Mouse (Mus musculus) 416B (cell line): ENCODE measurements around the gene Atg14.
"Not testable (repeated sequence)": the region's sequence is repeated elsewhere in the genome, so short reads cannot be mapped to it uniquely, and the experiment has no call there.

Source experiments
- DNase-seq: peaks from one replicate; pipeline ENCODE4 v3.0.0; 2011; ENCODE audit warnings: low read depth

Atg14 gene

DNA sequence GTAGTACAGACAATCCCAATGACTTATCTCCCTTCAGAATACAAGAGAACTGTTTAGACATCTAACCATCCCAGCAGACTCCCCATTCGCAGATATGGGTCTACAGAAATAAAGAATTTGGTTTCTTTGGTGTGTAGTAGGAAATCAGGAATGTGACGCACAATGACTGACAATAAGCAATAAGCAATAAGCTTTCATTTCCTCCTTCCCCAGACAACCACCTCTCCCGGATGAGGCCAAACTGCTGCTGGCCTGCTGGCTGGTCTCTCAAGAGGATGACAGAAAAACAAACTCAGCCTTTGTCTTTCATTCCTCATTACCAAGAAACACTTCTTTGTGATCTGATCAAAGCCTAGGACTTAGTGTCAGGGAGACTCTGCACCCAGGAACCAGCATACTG lies 28.2 kb downstream of the Atg14 start:
- DNase-seq: no peak

- peak; percentile 78 for DNase-seq
Measured at GRCm38 (mm10) chr14:47541325-47541948, 29.0 kb downstream of the Atg14 start.

- DNase-seq: no peak
Measured at GRCm38 (mm10) chr14:47535096-47535495, 35.4 kb downstream of the Atg14 start.

DNA sequence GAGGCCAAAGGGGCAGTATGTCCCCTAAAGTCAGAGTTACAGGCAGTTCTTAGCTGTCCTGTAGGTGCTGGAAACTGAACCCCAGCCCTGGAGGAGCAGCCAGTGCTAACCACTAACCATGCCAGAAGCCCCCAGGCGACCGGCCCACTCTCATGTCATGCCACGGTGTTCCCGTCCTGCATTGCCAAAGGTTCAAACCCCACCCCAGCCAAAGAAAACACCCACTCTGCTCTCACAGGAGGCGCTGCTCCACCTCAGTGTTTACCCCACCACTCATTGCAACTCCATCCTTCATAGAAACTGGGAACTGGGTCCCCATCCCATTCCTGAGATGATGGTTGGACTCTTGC lies 36.3 kb downstream of the Atg14 start:
- no peak for DNase-seq

GRCm38 (mm10) chr14:47533365-47534175 lies 36.9 kb downstream of the Atg14 start:
- peak; percentile 89 for DNase-seq

GRCm38 (mm10) chr14:47532496-47532895 lies 38.0 kb downstream of the Atg14 start:
- DNase-seq: no peak

GRCm38 (mm10) chr14:47529592-47529991 lies 40.9 kb downstream of the Atg14 start:
- not testable (repeated sequence) for DNase-seq

DNA sequence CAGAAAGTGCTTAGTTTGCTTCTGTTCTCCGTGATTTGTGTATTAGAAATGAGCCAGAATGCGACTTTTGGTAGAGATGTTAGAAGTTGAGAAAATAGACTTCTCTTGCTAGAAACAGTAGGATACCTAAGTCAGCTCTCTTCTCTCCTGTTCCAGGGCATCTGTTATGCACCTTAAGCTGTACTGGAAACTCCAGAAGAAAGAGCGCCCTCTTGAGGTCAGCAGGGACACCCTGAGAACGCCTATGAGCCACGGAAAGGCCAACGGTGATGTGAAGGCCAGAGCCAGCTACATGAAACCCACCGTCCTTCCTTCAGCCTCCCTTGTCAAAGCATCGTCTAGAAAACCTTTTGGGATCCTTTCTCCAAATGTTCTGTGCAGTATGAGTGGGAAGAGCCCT lies 41.4 kb downstream of the Atg14 start:
- peak; percentile 78 for DNase-seq

GRCm38 (mm10) chr14:47528293-47528692 lies 42.2 kb downstream of the Atg14 start:
- no peak for DNase-seq

GRCm38 (mm10) chr14:47527833-47528232 lies 42.6 kb downstream of the Atg14 start:
- no peak for DNase-seq

- no peak for DNase-seq
Measured at GRCm38 (mm10) chr14:47525861-47526260, 44.6 kb downstream of the Atg14 start.

DNA sequence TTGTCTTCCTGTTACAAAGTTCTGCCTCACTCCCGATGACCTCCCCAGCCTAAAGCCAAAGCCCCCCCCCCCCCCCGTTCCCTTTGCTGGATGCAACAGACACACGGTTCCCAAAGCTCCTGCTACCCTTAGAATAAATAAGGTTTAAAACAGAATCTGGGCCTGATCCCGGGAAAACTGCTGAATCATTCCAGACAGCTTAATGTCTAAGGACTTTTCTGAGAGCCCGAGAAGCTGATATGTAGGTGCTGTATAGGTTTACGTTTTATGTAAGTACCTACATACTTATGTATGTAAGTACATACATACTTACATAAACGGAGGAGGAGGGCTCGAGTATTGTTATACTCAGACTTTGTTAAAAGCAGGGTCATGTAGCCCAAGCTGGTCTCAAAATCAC lies 45.1 kb downstream of the Atg14 start:
- DNase-seq: no peak

DNA sequence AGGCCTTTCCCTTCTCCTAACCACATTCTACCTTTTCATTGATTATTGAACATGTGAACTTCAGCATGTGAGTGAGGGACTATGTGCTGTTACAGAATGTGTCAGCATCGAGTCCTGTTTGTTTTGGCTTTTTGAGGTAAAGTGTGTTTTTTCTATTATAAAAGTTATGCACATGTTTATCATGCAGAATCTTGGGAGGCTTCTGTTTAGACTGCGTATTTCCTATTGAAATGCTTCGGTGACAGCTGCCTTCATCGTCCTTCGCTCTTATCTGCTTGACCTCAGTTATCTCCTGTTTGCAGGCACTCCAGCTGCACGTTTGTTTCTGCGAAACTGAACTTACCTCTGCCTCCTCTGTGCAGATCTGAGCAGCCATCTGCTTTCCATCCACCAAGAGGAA lies 48.1 kb downstream of the Atg14 start:
- DNase-seq: peak; percentile 33

DNA sequence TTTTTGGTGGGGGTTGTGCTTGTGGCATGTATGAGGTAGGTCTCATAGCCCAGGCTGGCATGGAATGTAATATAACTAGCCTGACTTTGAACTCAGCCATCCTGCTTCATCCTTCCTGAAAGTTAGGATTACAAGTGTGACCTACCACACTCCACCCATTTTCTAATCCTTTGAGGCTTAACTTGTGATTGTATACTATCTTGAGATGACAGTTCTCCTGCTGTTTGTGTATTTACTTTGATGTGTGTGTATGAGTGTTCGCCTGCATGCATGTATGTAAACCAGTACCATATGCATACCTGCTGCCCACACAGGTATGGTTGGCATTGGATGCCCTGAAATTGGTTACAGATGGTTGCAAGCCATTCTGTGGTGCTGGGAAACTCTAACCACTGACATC lies 48.8 kb downstream of the Atg14 start:
- no peak for DNase-seq

DNA sequence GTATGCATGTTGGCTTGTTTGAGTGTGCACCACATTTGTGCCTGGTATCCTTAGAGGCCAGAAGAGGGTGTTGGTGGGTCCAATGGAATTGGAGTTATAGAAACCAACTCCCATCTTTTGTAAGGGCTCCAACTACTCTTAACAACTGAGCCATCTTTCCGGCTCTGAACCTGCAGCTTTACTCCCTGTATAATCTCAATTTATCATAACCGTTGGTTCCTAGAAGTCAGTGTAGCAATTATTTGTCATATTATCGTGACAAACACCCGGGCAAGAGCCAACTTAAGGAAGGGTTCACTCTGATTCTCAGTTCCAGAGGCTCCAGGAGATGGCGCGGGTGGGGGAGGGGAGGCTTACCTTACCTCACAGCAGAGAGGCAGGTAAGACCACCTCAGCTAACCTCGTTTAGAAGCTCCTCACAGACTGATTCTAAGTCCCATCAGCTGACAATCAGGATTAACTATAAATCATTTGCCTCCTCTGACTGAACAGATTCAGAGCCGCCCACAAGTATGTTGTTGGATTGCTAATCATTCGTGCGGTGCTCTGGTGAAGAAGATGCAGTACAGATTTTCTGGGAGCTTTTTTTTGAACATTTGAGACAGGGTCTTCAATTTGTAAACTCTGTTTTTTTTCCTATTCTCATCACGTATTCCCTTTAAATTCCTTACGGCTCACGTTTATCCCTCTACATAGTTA lies 49.5 kb downstream of the Atg14 start:
- DNase-seq: no peak

DNA sequence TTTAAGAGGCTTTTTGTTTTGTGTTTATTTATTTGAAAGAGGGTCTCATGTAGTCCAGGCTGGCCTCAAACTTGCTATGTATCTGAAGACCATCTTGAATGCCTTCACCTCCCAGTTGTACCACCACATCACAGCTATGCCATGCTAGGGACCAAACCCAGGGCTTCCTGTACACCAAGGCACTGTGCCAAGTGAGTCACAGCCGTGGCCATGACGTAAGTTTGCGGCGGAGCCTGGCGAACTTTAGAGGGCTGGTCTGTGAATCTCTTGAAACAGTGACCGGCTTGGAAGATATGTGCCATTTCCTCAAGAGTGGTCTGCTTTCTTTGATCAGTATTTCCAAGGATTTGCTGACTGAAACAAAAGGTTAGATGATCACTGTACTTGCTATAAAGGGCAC lies 51.8 kb downstream of the Atg14 start:
- DNase-seq: peak; percentile 96

- DNase-seq: no peak
Measured at GRCm38 (mm10) chr14:47516755-47517154, 53.7 kb downstream of the Atg14 start.

- peak; percentile 60 for DNase-seq
Measured at GRCm38 (mm10) chr14:47515636-47516035, 54.8 kb downstream of the Atg14 start.

- peak; percentile 81 for DNase-seq
Measured at GRCm38 (mm10) chr14:47514816-47515453, 55.5 kb downstream of the Atg14 start.

DNA sequence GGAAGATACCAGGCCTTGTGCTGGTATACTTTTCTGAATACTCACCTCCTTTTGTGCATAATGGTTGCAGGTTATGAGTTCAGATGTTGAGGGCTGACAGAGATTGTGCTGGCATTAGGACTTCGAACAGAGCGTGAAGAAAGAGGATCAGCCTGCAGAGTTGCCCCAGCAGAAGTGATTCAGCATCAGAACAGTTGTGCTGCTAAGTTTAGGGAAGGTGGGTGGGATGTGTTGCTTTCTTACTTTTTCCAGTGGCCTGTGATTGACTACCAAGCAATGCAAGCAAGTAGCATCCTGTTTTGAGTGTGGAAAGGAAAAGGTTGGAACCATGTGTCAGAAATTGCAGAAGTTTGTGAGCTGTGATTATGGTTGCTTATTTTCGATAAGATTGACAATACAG lies 56.8 kb downstream of the Atg14 start:
- DNase-seq: peak; percentile 40

DNA sequence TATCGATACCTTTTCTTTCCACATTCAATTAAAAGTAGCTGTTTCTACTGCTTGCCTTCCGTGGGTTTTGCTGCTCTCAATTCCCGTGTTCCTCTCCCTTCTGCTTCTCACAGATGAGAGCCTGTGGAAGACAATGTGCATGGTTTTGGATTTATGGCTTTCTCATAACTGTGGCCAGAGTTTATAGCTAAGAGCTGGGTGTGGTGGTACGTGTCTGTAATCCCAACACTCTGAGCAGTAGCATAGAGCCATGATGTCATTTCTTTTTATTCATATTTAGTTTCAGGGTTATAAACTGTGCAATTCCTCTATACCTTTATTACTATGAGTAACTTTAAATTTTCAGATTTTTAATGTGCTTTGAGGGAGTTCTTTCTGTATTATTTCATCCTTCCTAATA lies 60.2 kb downstream of the Atg14 start:
- no peak for DNase-seq

DNA sequence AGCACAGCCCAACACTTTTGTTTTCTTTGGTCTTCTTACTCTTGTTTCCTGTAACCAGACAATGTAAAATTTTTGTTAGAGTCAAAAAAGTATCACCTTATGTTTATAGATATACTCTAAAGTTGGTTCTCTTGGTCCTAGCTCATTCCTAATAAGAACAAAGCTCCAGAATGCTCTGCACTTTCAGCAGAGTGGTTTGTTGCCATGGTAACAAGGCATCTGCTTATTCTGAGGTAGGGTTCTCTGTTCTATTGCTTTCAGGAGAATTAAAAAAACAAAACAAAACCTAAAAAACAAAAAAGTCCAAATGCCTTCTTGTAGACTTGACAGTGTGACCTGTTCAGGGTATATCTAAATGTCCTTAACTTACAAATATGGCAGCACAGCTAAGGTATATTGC lies 62.4 kb downstream of the Atg14 start:
- DNase-seq: no peak

DNA sequence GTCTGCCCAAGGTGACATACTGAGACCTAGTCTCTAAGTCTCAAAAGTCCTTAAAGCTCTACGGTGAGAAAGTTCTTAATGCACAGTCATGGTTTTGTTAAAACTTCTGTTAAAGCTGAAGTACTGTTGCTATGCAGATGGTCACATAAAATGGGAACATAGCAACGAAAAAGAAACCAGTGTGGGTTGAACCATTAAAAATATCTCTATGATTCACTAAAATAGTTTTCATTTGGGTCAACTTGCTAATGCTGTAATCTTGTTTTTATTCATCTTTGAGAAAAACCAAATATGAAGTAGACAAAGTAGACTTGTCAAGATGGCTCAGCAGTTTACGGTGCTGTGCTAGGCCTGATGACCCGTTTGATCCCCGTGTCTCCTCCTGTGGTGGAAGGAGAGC lies 63.8 kb downstream of the Atg14 start:
- no peak for DNase-seq
